Mouse (Mus musculus) liver, adult 2 months (tissue): ENCODE data around the gene Zcchc13. TPM values are rescaled to one million over a fixed set of nuclear protein-coding genes. Genes with fewer than 3 reads are reported as not detected.

Source experiments
- DNase-seq: peaks from one replicate; pipeline ENCODE4 v3.0.0-alpha.2; 2011; ENCODE audit warnings: low read depth, low spot score; ENCODE audit errors: extremely low read depth
- H3K27ac ChIP-seq: fragments of 200-500 bp; replicated peaks from 2 replicates; pipeline ENCODE4 v1.5.1; 2012; ENCODE audit warnings: low read depth, mild to moderate bottlenecking, control low read depth, inconsistent platforms, low read length; ENCODE audit not compliant: insufficient read depth
- H3K27me3 ChIP-seq: fragments of 200-500 bp; 2 replicates; pipeline ENCODE4 v1.6.1; 2012; ENCODE audit warnings: mild to moderate bottlenecking, moderate library complexity, low read length, inconsistent platforms; ENCODE audit not compliant: control insufficient read depth, insufficient read depth
- H3K36me3 ChIP-seq: fragments of 200-500 bp; 2 replicates; pipeline ENCODE4 v1.6.1; 2012; ENCODE audit warnings: low read length, inconsistent platforms; ENCODE audit not compliant: control insufficient read depth, insufficient read depth
- H3K4me1 ChIP-seq: fragments of 200-500 bp; 2 replicates; pipeline ENCODE4 v1.6.1; 2011; ENCODE audit warnings: low read length; ENCODE audit not compliant: control insufficient read depth, insufficient read depth
- H3K4me3 ChIP-seq: fragments of 200-500 bp; 2 replicates; pipeline ENCODE4 v1.5.1; 2011; ENCODE audit warnings: low read depth, mild to moderate bottlenecking, control low read depth, low read length, moderate library complexity; ENCODE audit not compliant: insufficient read depth
- H3K79me2 ChIP-seq: fragments of 200-500 bp; 2 replicates; pipeline ENCODE4 v1.6.1; 2012; ENCODE audit warnings: inconsistent platforms, mild to moderate bottlenecking, low read length, moderate library complexity; ENCODE audit not compliant: control insufficient read depth, insufficient read depth
- H3K9ac ChIP-seq: fragments of 200-500 bp; 2 replicates; pipeline ENCODE4 v1.6.1; 2012; ENCODE audit warnings: low read depth, mild to moderate bottlenecking, control low read depth, inconsistent platforms, low read length
- CTCF ChIP-seq: fragments of 200-500 bp; IDR thresholded peaks from 2 replicates; pipeline ENCODE4 v1.5.1; 2011; ENCODE audit warnings: low read depth, low read length, control low read depth
- POLR2A ChIP-seq: fragments of 200-500 bp; IDR thresholded peaks from 2 replicates; pipeline ENCODE4 v1.6.1; 2011; ENCODE audit warnings: low read length, control low read depth; ENCODE audit not compliant: insufficient read depth; ENCODE audit errors: extremely low read depth
- WGBS: fragments of 180-500 bp; shearing (Covaris S2); methylation state at CpG from one replicate; pipeline ENCODE4 v1.1.7; 2018; 5-methylcytosine and 5-hydroxymethylcytosine counted together
- polyA plus RNA-seq: library from polyadenylated mRNA; depleted of rRNA; stranded (reverse); fragments of >200 nt; gene quantifications from 2 replicates; pipeline ENCODE4 v1.2.3, GENCODE M21; 2012
- total RNA-seq: library from RNA; depleted of rRNA; stranded (reverse); fragments of >200 nt; gene quantifications from 2 replicates; pipeline ENCODE4 v1.2.3, GENCODE M21; 2014

Zcchc13 gene
- total and polyA plus RNA-seq, 2 experiments, result not detected

DNA sequence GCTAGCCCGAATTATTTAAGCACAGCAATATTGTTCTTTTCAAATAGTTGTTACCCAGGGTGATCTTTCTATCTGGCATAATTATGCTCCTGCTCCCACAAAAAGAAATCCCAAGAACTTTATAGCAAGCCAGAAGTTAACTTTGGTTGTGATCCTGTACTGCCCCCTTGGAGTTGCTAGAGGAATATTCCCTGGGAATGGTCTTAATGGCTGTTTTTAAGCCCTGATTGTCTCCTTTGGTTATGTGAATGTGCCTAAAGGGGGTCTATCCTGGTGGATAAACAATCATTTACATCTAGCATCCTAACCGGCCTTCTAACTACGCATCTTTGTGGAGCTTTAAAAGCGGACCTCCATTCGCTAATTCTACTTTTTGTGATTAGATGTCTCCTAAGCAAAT lies 20.0 kb upstream of the Zcchc13 start:
- no peak for DNase-seq
- Histone ChIP-seq H3K79me2 (no peaks in the 10 kb centered on the region; the same call in 1 of the 2 replicates), H3K4me1 (no peaks in the 10 kb centered on the region), H3K36me3 (peaks cover 12% of the 10 kb centered on the region; the same call in 1 of the 2 replicates), H3K27ac (no peak overlapping the region), H3K9ac (no peak overlapping the region), H3K27me3 (no peaks in the 10 kb centered on the region), H3K4me3 (no peak overlapping the region)
- no peak for TF ChIP-seq POLR2A
- no peak for TF ChIP-seq CTCF
- WGBS, result 94% methylated on average over 5 of the region's 5 CpGs

DNA sequence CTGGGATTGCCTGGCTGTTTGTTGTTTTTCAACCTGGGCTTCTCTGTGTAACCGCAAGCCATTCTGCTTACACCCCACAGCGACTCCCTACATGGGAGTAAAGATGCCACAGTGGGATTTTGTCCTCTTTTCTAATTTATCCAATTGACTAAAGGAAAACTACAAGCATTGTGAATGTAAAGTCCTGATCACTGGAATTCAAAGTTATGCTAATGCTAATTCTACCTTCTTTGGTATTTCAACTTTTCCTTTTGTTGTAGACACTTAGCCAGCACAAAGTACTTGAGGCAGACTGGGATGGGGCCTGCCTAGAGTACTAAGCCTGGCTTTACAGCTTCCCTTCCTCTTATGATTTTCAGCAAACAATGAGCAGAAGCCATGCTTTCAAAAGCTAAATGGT lies 18.9 kb upstream of the Zcchc13 start:
- H3K27ac ChIP-seq, result no peak overlapping the region
- H3K4me1 ChIP-seq, result no peaks in the 10 kb centered on the region
- no peak for DNase-seq
- peaks cover 12% of the 10 kb centered on the region; the same call in 1 of the 2 replicates for H3K36me3 ChIP-seq
- no peak overlapping the region for H3K9ac ChIP-seq
- no peaks in the 10 kb centered on the region; the same call in 1 of the 2 replicates for H3K79me2 ChIP-seq
- WGBS, result 96% methylated on average over 2 of the region's 2 CpGs
- TF ChIP-seq CTCF (no peak), POLR2A (no peak)
- no peaks in the 10 kb centered on the region for H3K27me3 ChIP-seq
- no peak overlapping the region for H3K4me3 ChIP-seq

DNA sequence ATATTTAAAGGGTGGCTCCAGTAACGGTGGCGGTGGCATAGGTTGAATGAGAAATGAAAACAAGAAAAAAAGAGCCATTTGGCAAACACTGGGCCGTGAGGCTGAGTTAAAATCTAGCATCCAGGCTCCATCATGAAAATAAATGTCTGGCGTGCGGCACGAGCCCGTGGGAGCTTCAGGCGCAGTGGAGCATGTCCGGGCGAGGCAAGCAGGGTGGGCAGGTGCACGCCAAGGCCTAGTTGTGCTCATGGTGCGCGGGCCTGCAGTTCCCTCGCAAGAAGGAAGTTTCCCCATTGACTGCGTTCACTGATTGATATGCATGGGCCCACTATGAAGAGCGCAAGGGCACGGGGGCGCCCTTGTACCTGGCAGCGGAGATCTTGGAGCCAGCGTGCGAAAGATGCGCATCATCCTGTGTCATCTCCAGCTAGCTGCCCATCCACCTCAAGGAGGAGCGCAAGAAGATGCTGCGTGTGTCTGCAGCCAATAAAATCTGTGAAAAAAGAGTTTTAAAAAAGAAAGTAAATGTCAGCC lies 15.6 kb upstream of the Zcchc13 start:
- DNase-seq, result no peak
- H3K79me2 ChIP-seq, result no peaks in the 10 kb centered on the region; the same call in 1 of the 2 replicates
- no peak overlapping the region for H3K4me3 ChIP-seq
- no peaks in the 10 kb centered on the region for H3K27me3 ChIP-seq
- no peaks in the 10 kb centered on the region for H3K4me1 ChIP-seq
- H3K27ac ChIP-seq, result no peak overlapping the region
- H3K36me3 ChIP-seq, result no peaks in the 10 kb centered on the region; the same call in 1 of the 2 replicates
- H3K9ac ChIP-seq, result no peak overlapping the region
- WGBS, result 94% methylated on average over 24 of the region's 24 CpGs
- TF ChIP-seq CTCF, result no peak
- no peak for TF ChIP-seq POLR2A

DNA sequence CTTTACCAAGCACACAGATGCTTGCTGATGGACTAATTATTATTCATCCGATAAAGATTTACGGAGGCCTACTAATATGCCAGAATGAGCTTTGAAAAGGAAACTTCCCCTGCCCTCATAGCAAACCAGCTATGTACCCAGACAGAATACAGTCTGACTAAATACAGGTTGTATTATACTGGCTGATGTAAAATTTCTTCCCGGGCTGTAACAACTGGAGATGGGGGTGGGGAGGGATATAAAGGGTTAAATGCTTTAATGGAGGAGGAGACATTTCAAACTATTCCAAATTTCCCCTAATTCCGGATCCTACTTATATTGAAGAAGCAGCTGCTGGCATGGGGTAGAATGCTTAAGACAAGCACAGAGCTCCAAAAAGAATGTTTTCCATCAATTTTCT lies 14.9 kb upstream of the Zcchc13 start:
- DNase-seq, result no peak
- Histone ChIP-seq H3K27me3 (no peaks in the 10 kb centered on the region), H3K36me3 (no peaks in the 10 kb centered on the region; the same call in 1 of the 2 replicates), H3K27ac (no peak overlapping the region), H3K79me2 (no peaks in the 10 kb centered on the region; the same call in 1 of the 2 replicates), H3K4me1 (no peaks in the 10 kb centered on the region), H3K9ac (no peak overlapping the region), H3K4me3 (no peak overlapping the region)
- TF ChIP-seq CTCF, result no peak
- no peak for TF ChIP-seq POLR2A
- WGBS, result 78% methylated on average over 4 of the region's 4 CpGs

DNA sequence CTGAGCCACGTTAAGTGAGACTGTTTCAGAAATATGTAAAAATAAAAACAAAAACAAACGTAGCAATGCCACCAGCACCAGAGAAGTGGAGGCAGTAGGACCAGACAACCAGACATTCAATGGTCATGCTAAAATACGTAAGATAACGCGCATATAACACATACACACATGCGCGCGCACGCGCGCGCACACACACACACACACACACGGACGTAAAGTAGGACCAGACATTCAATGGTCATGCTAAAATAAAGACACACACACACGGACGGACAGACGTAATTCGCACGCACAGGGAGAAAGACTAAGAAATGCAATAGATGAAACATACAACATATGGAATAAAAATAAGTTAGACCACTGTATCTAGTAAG lies 14.2 kb upstream of the Zcchc13 start:
- Histone ChIP-seq H3K9ac (peak overlapping the region; percentile 72), H3K27ac (peak overlapping the region; percentile 74), H3K4me3 (peak overlapping the region; percentile 84), H3K79me2 (no peaks in the 10 kb centered on the region; the same call in 1 of the 2 replicates), H3K36me3 (no peaks in the 10 kb centered on the region; the same call in 1 of the 2 replicates), H3K27me3 (no peaks in the 10 kb centered on the region), H3K4me1 (no peaks in the 10 kb centered on the region)
- peak; percentile 44 for DNase-seq
- TF ChIP-seq POLR2A (no peak), CTCF (no peak)
- 6% methylated on average over 19 of the region's 19 CpGs for WGBS

DNA sequence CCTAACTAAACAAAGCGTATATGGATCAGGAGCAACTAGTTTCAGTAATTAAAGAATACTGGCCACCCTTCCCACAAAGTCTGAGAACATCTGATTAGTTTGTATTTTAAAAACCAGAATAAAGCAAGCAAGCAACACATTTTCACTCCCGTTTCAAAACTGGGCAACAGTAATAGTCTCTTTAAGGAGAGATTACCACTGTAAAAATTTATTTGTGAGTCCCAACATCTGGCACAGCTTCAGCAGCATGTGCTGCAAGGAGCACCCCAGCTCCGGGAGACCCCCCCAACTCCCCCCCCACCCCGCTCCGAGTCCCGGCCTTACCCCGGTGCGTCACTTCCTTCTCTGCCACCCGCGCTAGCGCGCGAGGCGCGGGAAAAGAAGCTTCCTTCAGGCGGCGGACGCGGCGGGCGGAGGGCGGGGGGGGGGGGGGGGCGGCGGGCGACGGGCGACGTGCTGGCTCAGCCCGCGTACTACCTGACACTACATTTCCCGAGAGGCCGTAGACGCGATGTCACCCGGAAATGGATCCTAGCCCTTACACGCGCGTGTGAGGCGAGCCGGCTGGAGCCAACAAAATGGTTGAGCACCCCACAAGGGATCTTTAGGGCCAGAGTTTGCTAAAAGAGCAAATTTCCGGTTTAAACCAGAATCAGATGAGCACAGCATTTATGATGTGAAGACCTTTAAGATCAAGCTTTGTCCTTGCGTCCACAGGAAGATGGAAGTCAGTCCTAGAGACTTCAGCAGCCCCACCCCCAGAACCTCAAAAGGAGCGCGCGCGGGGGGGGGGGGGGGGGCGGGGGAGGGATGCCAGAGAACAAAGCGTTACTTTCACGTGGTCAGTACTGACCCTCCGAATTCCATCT lies 13.6 kb upstream of the Zcchc13 start:
- no peaks in the 10 kb centered on the region for H3K4me1 ChIP-seq
- H3K36me3 ChIP-seq, result no peaks in the 10 kb centered on the region; the same call in 1 of the 2 replicates
- H3K79me2 ChIP-seq, result no peaks in the 10 kb centered on the region; the same call in 1 of the 2 replicates
- H3K27me3 ChIP-seq, result no peaks in the 10 kb centered on the region
- peak overlapping the region; percentile 77 for H3K27ac ChIP-seq
- H3K9ac ChIP-seq, result peak overlapping the region; percentile 63
- peak; percentile 83 for DNase-seq
- peak overlapping the region; percentile 84 for H3K4me3 ChIP-seq
- TF ChIP-seq CTCF (no peak), POLR2A (0 out of 2 replicates have a peak, but pooled peaks have one; percentile 16)
- WGBS, result 2% methylated on average over 22 of the region's 50 CpGs
